Mouse (Mus musculus) bone marrow, adult 2 months (tissue): ENCODE results near the gene Abhd17a.

ENCODE experiments used
- CTCF ChIP-seq: fragments of 200-500 bp; IDR thresholded peaks from 2 replicates; pipeline ENCODE4 v1.5.1; 2011; ENCODE audit warnings: low read length, control low read depth; ENCODE audit not compliant: control insufficient read depth, insufficient read depth
- POLR2A ChIP-seq: fragments of 200-500 bp; IDR thresholded peaks from 2 replicates; pipeline ENCODE4 v1.6.1; 2011; ENCODE audit warnings: low read depth, mild to moderate bottlenecking, control low read depth, low read length, borderline replicate concordance; ENCODE audit not compliant: control insufficient read depth

- TF ChIP-seq CTCF (no peak), POLR2A (no peak)
Observed at GRCm38 (mm10) chr10:80635345-80635744, 45.2 kb upstream of the Abhd17a start.
